Comparison of ENCODE assay signal across 15 mouse cellular contexts in genomic region chr10:122858904-122859641, GRCm38 (mm10).
DNase-seq lines count a peak whose midpoint lies in the region; ATAC-seq lines count a peak whose summit lies in the region.
"Had no signal": no experiment of that assay in that cellular context is flagged by ENCODE, and none has a peak within 500 bp of the region (broad histone marks: within the 10 kb centered on the region; RNA-seq: fewer than 3 reads in every experiment).

No protein-coding gene starts in this region.

- no peak for ATAC-seq in heart, embryonic 11.5 days (replicated peaks; ENCODE audit: insufficient number of reproducible peaks, low FRiP score, low TSS enrichment)
- ATAC-seq in kidney, embryonic 16.5 days (ENCODE audit: low FRiP score, low TSS enrichment): peak; percentile 56; the same call in 1 of the 2 replicates

- H3K4me1 ChIP-seq in heart, embryonic 11.5 days (ENCODE audit: control insufficient read depth, insufficient read depth, low read length): peaks cover 38% of the 10 kb centered on the region
- peaks cover 27% of the 10 kb centered on the region for H3K4me1 ChIP-seq in kidney, embryonic 16.5 days (ENCODE audit: insufficient read depth, low read length)

- H3K9ac ChIP-seq in heart, embryonic 11.5 days (ENCODE audit: low read depth, low read length): no peak overlapping the region
- no peak overlapping the region for H3K9ac ChIP-seq in kidney, embryonic 16.5 days (replicated peaks; ENCODE audit: low read length)
- H3K9ac ChIP-seq: embryonic facial prominence, embryonic 15.5 days; limb, embryonic 13.5 days; neural tube, embryonic 12.5 days had no signal

- 52% methylated on average over 8 of the region's 8 CpGs for WGBS in heart, embryonic 11.5 days (ENCODE audit: insufficient replicate concordance)
- 54% methylated on average over 8 of the region's 8 CpGs for WGBS in kidney, embryonic 16.5 days

- no peak overlapping the region for H3K4me2 ChIP-seq in heart, embryonic 11.5 days
- H3K4me2 ChIP-seq in kidney, embryonic 16.5 days (replicated peaks; ENCODE audit: low read depth, low read length): no peak overlapping the region
- H3K4me2 ChIP-seq: embryonic facial prominence, embryonic 15.5 days; limb, embryonic 13.5 days; neural tube, embryonic 12.5 days had no signal

- DNase-seq in heart, adult 11 months: no peak
- no peak for DNase-seq in kidney, postnatal 10 days
- peak; percentile 63 for DNase-seq in retina, postnatal 1 day
- no peak for DNase-seq in retina, embryonic 14.5 days (ENCODE audit: low spot score)
- no peak for DNase-seq in adrenal gland, adult 8-10 months
- no peak for DNase-seq in right cerebral cortex, postnatal 14 days
- DNase-seq: cerebellum, postnatal 14 days; heart, adult 2 months; right cerebral cortex, postnatal 25 days had no signal

- H3K27ac ChIP-seq in heart, embryonic 11.5 days (ENCODE audit: low read depth, low read length): peak overlapping the region; percentile 73
- H3K27ac ChIP-seq in kidney, embryonic 16.5 days (ENCODE audit: low read length): peak overlapping the region; percentile 73
- H3K27ac ChIP-seq: embryonic facial prominence, embryonic 15.5 days; heart, adult 2 months; limb, embryonic 13.5 days; neural tube, embryonic 12.5 days had no signal

- H3K9me3 ChIP-seq in heart, embryonic 11.5 days (replicated peaks; ENCODE audit: control insufficient read depth, low read length): no peaks in the 10 kb centered on the region
- no peaks in the 10 kb centered on the region for H3K9me3 ChIP-seq in kidney, embryonic 16.5 days (ENCODE audit: low read length)
- H3K9me3 ChIP-seq: embryonic facial prominence, embryonic 15.5 days; limb, embryonic 13.5 days; neural tube, embryonic 12.5 days had no signal

- no peaks in the 10 kb centered on the region for H3K27me3 ChIP-seq in heart, embryonic 11.5 days (ENCODE audit: control insufficient read depth, insufficient read depth, low read length)
- no peaks in the 10 kb centered on the region for H3K27me3 ChIP-seq in kidney, embryonic 16.5 days (ENCODE audit: insufficient read depth, low read length)
- H3K27me3 ChIP-seq: embryonic facial prominence, embryonic 15.5 days; limb, embryonic 13.5 days; neural tube, embryonic 12.5 days had no signal

- no peaks in the 10 kb centered on the region for H3K36me3 ChIP-seq in heart, embryonic 11.5 days (ENCODE audit: control insufficient read depth, insufficient read depth, low read length)
- H3K36me3 ChIP-seq in kidney, embryonic 16.5 days (ENCODE audit: insufficient read depth, low read length): no peaks in the 10 kb centered on the region
- H3K36me3 ChIP-seq: embryonic facial prominence, embryonic 15.5 days; G1E; limb, embryonic 13.5 days; neural tube, embryonic 12.5 days had no signal

- H3K4me3 ChIP-seq in heart, embryonic 11.5 days (ENCODE audit: low read depth, low read length): no peak overlapping the region
- no peak overlapping the region for H3K4me3 ChIP-seq in kidney, embryonic 16.5 days (ENCODE audit: low read length)
- H3K4me3 ChIP-seq: embryonic facial prominence, embryonic 15.5 days; heart, adult 2 months; limb, embryonic 13.5 days; neural tube, embryonic 12.5 days had no signal
